In the genomic region with DNA sequence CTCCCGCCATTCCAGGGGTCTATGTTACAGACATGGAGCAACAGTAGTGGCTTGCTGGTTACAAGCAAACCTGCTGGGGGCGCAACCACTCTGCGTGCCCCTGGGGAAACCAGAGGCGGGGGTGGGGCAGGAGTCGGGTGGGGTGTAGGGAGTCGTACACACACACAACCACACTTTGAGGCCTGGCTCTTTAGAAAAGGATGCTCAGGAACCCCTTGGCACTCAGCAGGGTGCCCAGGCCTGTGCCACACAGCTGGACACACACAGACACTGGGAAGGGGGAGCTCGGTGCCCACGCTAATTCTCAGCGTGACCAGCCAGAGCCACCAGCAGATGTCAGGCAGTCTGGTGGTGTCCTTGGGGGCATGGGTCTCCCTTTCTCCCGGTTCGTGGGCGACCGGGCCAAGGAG, we compare ENCODE assay signal across 8 mouse cellular contexts. TPM values are rescaled to one million over a fixed set of nuclear protein-coding genes. Genes with fewer than 3 reads are reported as not detected.
DNase-seq lines count a peak whose midpoint lies in the region; ATAC-seq lines count a peak whose summit lies in the region.

No protein-coding gene starts in this region.

- ATAC-seq in heart, embryonic 15.5 days (replicated peaks; ENCODE audit: insufficient number of reproducible peaks, insufficient read depth, low FRiP score, low read depth): no peak
- no peak for ATAC-seq in stomach, embryonic 15.5 days (ENCODE audit: insufficient read depth, low FRiP score, low read depth)
- no peak for ATAC-seq in inflammation-experienced regulatory T-cells, adult 6 months

- peak overlapping the region; percentile 100 for H3K27ac ChIP-seq in heart, embryonic 15.5 days
- H3K27ac ChIP-seq in stomach, embryonic 15.5 days: peak overlapping the region; percentile 97

- H3K4me3 ChIP-seq in heart, embryonic 15.5 days: peak overlapping the region; percentile 94
- peak overlapping the region; percentile 66 for H3K4me3 ChIP-seq in stomach, embryonic 15.5 days (replicated peaks)

- intact Hi-C loops in left cerebral cortex, postnatal 14 days (cut with DNase I): loop anchor here (5.0 kb wide), 1 partner anchor 151 kb away; no protein-coding TSS in a partner anchor

- H3K4me2 ChIP-seq in heart, embryonic 15.5 days: peak overlapping the region; percentile 75
- H3K4me2 ChIP-seq in stomach, embryonic 15.5 days: peak overlapping the region; percentile 87

- H3K9ac ChIP-seq in heart, embryonic 15.5 days: peak overlapping the region; percentile 99
- peak overlapping the region; percentile 73 for H3K9ac ChIP-seq in stomach, embryonic 15.5 days

- peaks cover 35% of the 10 kb centered on the region for H3K4me1 ChIP-seq in heart, embryonic 15.5 days (replicated peaks)
- H3K4me1 ChIP-seq in stomach, embryonic 15.5 days: peaks cover 19% of the 10 kb centered on the region

- 1% methylated on average over 13 of the region's 13 CpGs for WGBS in heart, embryonic 15.5 days
- WGBS in stomach, embryonic 15.5 days: 4% methylated on average over 13 of the region's 13 CpGs

- H3K9me3 ChIP-seq in heart, embryonic 15.5 days (replicated peaks): no peaks in the 10 kb centered on the region
- H3K9me3 ChIP-seq in stomach, embryonic 15.5 days: no peaks in the 10 kb centered on the region

- no peaks in the 10 kb centered on the region for H3K36me3 ChIP-seq in heart, embryonic 15.5 days
- no peaks in the 10 kb centered on the region for H3K36me3 ChIP-seq in stomach, embryonic 15.5 days

- DNase-seq in urinary bladder, postnatal 14 days (ENCODE audit: low spot score): peak; percentile 38
- DNase-seq in urinary bladder, postnatal 10 days (ENCODE audit: low spot score): no peak
- DNase-seq in embryo, embryonic 10.5 days (ENCODE audit: low spot score): peak; percentile 62
- DNase-seq in left cerebral cortex, postnatal 14 days (ENCODE audit: low spot score in 2 of 2): peak; percentile 55 to 62
- peak; percentile 47 for DNase-seq in mesoderm, embryonic 11.5 days (ENCODE audit: low read depth, low spot score)

- H3K27me3 ChIP-seq in heart, embryonic 15.5 days: no peaks in the 10 kb centered on the region
- H3K27me3 ChIP-seq in stomach, embryonic 15.5 days (replicated peaks): no peaks in the 10 kb centered on the region

RNA-seq across cellular contexts. Expression of gene Rhob, which starts 1.2 kb away (rescaled TPM):
- polyA plus RNA-seq in heart, embryonic 15.5 days (2015; fragmentation: Nextera tagmentation; extraction: Ambion mirVana): 35.4 and 40.6 TPM in 2 replicates
- total RNA-seq in left cerebral cortex, postnatal 14 days (2021): 100 to 1,000 TPM; 287 to 352 TPM
- 41.5 and 43.8 TPM in 2 replicates for polyA plus RNA-seq in stomach, embryonic 15.5 days (2015; fragmentation: Nextera tagmentation; extraction: Ambion mirVana)
- 1 to 10 TPM in 2 of 3 experiments, under 1 TPM in 1; 0.15 to 2.8 (median 1.7) TPM for polyA plus RNA-seq in inflammation-experienced regulatory T-cells, adult 6 months (2017; shearing (Covaris generic))
